Mouse (Mus musculus) olfactory bulb, adult 2 months (tissue): ENCODE results near the gene Abhd17b.

Experiments
- CTCF ChIP-seq: fragments of 200-500 bp; IDR thresholded peaks from 2 replicates; pipeline ENCODE4 v1.5.1; 2012; ENCODE audit warnings: low read depth, mild to moderate bottlenecking, low read length, moderate library complexity; ENCODE audit not compliant: insufficient read depth
- POLR2A ChIP-seq: fragments of 200-500 bp; IDR thresholded peaks from 2 replicates; pipeline ENCODE4 v1.6.1; 2012; ENCODE audit warnings: mild to moderate bottlenecking, low read depth, low read length, moderate library complexity; ENCODE audit not compliant: insufficient read depth

GRCm38 (mm10) chr19:21719206-21719605, 66.2 kb downstream of the Abhd17b start:
- TF ChIP-seq CTCF = no peak
- no peak for TF ChIP-seq POLR2A
